Mouse (Mus musculus): Measurements from ENCODE around the gene Il5.

GRCm38 (mm10) chr11:53680141-53680540 is 40.5 kb upstream of the Il5 start:
- TF ChIP-seq ZC3H11A (IDR thresholded peaks at IDR 0.05; ENCODE audit: borderline replicate concordance, low read depth, low read length) = no peak
- no peak for TF ChIP-seq ZNF384 (IDR thresholded peaks at IDR 0.05; ENCODE audit: low read depth, low read length)
- TF ChIP-seq MAFK (IDR thresholded peaks at IDR 0.05; ENCODE audit: insufficient read depth, low read depth, low read length) = no peak
- no peak for TF ChIP-seq HCFC1 (IDR thresholded peaks at IDR 0.05; ENCODE audit: borderline replicate concordance, insufficient read depth, low read length)
- no peak for TF ChIP-seq CHD2 (IDR thresholded peaks at IDR 0.05; ENCODE audit: low read depth, low read length)
